Mouse (Mus musculus): ENCODE data around the gene Ly86.

Ly86 gene

GRCm38 (mm10) chr13:37432653-37433052 is 87.6 kb downstream of the Ly86 start:
- no peak for DNase-seq (ENCODE audit: low spot score)

DNA sequence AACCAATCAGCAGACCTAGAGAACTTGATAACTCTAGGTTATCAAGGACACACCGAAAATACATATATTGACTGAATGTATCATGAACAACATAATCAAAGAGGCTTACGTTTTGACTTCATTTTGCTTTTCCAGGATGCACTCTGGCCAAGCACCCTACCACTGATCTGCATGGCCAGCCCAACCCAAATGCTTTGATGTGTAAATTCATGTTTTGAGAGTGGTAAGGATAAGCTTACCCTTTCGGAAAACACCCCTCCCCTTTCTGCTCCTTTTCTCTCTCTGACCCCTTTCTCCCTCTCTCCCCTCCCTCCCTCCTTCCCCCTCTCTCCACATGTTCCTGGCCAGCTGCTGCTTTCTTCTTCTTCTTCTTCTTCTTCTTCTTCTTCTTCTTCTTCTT is 88.1 kb downstream of the Ly86 start:
- DNase-seq (ENCODE audit: low spot score): no peak

- DNase-seq (ENCODE audit: low spot score): no peak
These were observed 88.7 kb downstream of the Ly86 start for GRCm38 (mm10) chr13:37433730-37434129.

DNA sequence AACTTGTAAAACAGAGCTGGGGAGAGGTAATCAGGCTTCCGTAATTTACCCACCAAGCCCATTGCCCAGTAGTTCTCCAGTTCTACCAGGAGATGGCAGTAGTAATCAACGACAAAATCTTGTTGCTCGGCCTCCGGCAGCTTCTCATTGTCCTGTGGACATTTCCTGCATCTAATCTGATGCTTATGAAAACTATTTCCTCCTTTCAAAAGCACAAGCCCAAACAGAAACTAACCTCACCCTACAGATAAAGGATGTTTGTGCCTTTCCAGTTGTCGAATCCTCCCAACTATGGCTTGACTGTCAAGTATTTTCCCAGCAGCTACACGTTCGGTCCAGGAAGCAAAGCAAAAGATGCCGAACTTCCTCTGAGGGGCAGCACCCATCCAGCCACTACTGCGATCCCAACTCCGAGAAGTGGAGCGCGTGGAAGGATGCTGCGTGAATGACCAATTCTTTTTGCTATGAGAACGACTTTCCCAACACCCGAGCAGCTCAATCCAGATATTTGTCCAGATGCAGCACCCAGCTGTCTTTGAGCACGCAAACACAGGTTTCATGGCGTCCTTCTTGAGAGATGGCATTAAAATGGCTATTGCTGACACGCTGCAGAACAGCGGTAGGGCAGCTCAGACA is 89.2 kb downstream of the Ly86 start:
- DNase-seq (ENCODE audit: low spot score): peak; percentile 77

DNA sequence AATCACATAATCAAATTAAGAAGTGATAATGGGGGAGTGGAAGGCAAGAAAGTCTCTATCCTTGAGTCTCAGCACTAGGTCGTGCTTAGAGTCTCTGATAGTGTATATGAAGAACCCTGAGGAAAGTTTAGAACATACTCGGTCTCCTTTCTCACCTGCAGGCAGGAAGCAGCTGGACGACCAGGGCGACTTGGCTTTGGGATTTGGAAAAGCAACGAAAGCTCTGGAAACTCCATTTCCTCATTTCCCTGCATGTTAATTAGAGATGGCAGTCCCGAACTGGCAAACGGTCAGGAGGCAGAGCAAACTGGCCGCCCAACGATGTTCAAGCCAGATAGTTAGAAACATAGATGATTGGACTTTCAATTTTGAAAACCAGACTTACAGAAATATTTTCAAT is 89.8 kb downstream of the Ly86 start:
- DNase-seq (ENCODE audit: low spot score): no peak

DNA sequence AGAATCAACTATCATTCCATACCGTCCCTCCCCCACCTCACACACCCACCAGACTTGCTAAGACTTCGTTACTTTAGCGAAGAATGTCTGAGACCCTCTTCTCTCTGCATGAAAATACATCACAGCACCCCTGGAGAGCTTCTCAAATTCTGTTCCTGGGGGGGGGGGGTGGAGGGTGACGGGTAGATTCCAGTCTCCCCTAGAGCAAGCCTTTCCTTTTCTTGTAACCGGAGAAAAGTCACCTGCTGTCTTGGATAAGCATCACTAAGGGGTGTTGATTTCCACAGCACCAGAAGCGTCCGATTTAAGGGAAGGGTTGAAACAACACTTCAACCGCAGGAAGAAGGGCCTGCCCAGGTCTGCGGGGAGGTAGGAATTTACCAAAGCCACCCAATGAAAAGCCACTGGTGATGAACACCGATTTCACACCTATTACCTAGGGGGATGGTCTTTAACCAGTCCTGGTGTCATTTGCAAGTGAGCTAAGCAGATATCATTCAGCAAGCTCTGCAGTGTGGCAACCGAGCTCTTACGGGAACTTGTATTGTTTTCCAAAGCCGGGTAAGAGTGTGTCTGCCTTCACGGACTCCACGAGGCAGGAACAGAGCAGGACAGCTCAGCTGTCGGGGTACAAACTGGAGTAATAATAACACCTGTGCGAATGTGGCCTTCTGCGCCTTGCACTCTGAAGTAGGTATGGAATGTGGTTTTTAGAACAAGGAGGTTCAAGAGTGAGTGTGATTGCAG is 91.4 kb downstream of the Ly86 start:
- DNase-seq (ENCODE audit: low spot score): no peak

- no peak for DNase-seq (ENCODE audit: low spot score)
These were observed 93.8 kb downstream of the Ly86 start for GRCm38 (mm10) chr13:37438788-37439187.

DNA sequence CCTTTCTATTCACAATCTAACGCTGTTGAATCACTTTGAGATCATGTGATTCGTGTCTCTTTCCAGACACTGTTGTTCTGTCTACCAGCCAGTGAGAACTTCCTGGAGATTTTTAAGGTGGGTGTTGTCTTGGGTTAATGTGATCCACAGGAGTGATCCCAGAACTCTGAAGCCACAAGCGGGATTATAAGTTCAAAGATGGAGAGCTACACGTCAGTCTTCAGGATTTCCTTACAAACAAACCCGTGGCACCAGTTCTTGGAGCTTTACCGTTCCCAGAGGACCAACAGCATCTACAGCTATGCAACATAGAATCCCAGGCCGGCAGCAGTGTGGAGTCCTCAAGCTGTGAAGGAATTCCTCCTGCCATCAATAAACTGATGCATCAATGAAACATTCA is 94.5 kb downstream of the Ly86 start:
- no peak for DNase-seq (ENCODE audit: low spot score)

DNA sequence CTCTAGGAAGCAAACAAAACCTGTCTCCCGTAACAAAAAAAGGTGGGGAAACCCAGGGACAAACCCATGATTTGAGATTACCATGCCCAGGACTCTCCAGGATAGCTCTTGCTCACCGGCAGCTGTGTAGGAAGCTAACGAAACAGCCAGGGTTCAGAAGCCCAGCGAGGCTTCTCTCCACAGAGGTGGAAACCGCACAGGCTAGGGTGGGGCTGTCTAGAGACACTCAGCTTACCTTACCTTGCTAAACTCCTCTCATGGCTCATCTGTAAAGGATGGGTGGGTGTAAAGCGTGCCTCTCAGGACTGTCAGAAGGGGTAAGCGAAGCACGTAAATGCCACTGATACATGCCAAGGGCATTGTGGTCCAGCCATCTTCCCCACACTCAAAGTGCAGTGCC is 94.9 kb downstream of the Ly86 start:
- DNase-seq (ENCODE audit: low spot score): no peak

GRCm38 (mm10) chr13:37440593-37441307 is 95.7 kb downstream of the Ly86 start:
- no peak for DNase-seq (ENCODE audit: low spot score)

GRCm38 (mm10) chr13:37442058-37442457 is 97.0 kb downstream of the Ly86 start:
- DNase-seq (ENCODE audit: low spot score): no peak

- no peak for DNase-seq (ENCODE audit: low spot score)
These were observed 97.5 kb downstream of the Ly86 start for GRCm38 (mm10) chr13:37442531-37442930.

DNA sequence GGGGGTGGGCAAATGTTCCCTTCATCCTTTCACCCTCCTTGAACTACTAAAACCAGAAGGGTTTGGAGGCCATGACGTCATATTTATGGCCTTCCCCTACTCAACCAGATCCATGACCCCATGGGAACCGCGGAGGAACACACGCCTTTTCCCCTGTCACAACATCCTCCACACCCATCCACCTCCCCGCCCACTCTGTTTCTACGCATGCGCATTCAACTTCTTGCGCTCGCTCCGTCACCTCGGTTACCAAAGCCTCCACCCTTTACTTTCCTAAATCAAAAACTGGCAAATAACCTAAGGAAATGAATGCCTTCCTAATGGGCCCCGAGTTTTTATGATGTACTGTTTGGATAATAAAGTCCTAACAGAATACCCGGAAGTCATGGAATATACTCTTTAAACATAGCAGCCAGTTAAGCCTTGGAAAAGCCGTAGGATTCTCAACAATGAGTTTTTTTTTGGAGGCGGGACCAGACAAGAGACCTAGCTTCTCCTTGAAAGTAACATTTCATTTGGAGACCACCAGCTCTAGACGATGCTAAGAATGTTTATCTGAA is 101.8 kb downstream of the Ly86 start:
- no peak for DNase-seq (ENCODE audit: low spot score)

- DNase-seq (ENCODE audit: low spot score): no peak
These were observed 106.0 kb downstream of the Ly86 start for GRCm38 (mm10) chr13:37451021-37451420.

DNA sequence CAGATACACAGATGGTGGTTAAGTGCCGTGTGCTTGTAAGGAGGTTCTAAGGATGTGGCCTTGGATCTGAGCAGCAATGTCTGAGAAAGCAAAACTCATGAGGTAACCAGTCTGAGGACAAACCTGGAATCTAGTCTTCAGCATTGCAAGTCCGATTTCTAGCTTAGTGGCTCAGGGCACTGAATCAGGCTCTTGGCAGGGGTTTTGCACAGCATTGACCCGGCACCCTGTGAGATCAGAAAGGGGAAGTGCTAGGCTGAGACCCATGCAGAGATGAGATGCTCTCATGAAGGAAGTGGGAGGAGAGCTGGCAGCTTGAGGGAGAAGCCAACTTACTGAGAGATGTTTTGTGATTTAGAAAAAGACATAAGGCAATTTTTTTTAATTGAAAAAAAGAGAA is 106.5 kb downstream of the Ly86 start:
- DNase-seq (ENCODE audit: low spot score): no peak

GRCm38 (mm10) chr13:37452022-37452941 is 107.3 kb downstream of the Ly86 start:
- DNase-seq (ENCODE audit: low spot score): peak; percentile 36

- DNase-seq (ENCODE audit: low spot score): peak; percentile 62
These were observed 108.2 kb downstream of the Ly86 start for GRCm38 (mm10) chr13:37453203-37453602.

DNA sequence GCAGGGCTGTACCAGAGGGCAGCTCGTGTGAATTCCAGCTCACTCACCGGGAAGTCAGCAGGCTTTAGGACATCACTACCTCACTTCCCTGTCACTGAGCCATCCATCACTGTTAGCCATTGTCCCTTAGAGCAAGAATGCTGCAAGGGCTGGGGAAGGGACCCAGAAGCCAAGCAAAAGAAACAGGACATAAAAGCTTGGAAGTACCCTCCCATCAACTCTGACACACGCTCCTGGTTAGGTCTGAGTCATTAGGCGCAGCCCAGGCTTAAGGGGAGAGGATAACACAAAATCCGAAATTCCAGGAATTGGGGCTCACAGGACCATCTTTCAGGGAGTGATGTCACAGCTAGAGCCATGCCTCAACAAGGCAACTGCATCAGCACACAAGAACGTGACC is 109.3 kb downstream of the Ly86 start:
- no peak for DNase-seq (ENCODE audit: low spot score)

GRCm38 (mm10) chr13:37455561-37455960 is 110.6 kb downstream of the Ly86 start:
- no peak for DNase-seq (ENCODE audit: low spot score)

GRCm38 (mm10) chr13:37457007-37457827 is 112.2 kb downstream of the Ly86 start:
- no peak for DNase-seq (ENCODE audit: low spot score)

GRCm38 (mm10) chr13:37458557-37458956 is 113.5 kb downstream of the Ly86 start:
- DNase-seq (ENCODE audit: low spot score): no peak

Measured in T-cell, adult 2 months (primary cell).